Comparison of ENCODE assay signal across 13 mouse cellular contexts in the genomic region with DNA sequence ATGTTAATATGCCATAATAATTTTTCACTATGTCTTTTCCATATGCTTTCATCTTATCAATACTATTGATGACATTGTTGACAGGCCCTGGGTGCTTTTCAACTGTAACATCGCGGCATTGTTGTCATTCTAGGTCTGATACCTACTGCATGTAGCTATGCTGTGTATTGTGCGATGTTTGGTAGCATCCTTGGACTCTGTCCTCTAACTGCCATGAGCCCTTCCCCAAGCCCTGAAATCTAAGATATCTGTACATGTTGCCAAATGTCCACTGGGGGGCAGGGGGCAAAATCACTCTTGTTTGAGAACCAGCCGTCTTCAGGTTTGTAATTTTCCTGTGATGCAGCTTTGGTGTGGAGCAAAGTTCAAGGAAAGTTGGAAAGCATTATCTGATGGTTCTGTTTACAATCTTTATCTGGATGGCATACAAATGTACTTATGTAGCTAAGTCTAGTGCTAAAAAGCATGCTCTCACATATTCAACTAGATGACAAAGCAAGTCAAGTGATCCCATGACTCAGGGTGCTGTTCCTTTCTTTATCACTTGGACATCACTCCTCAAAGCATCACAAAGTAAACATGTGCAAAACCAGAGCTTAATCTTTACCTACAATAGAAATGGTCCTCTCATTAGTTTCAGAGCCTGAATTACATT.
"Had no signal": no experiment of that assay in that cellular context is flagged by ENCODE, and none has a peak within 500 bp of the region (broad histone marks: within the 10 kb centered on the region; RNA-seq: fewer than 3 reads in every experiment).

No protein-coding gene starts in this region.

- H3K9me3 ChIP-seq: limb, embryonic 15.5 days; liver, embryonic 13.5 days; midbrain, embryonic 10.5 days had no signal

- DNase-seq: kidney, adult 8-10 months; kidney, postnatal 25 days; liver, embryonic 13.5 days; lung, adult 2 months; lung, postnatal 10 days; lung, postnatal 4 days; midbrain, embryonic 14.5 days; thymus, adult 2 months; thymus, postnatal 4 days had no signal

- ATAC-seq: inflammation-experienced regulatory T-cells, adult 6 months had no signal

- H3K36me3 ChIP-seq: limb, embryonic 15.5 days; liver, embryonic 13.5 days; midbrain, embryonic 10.5 days had no signal

- H3K27me3 ChIP-seq: limb, embryonic 15.5 days; liver, embryonic 13.5 days had no signal

- H3K27ac ChIP-seq: limb, embryonic 15.5 days; liver, embryonic 13.5 days; midbrain, embryonic 10.5 days had no signal

- H3K4me1 ChIP-seq: limb, embryonic 15.5 days; liver, embryonic 13.5 days; midbrain, embryonic 10.5 days had no signal

- H3K9ac ChIP-seq: limb, embryonic 15.5 days; liver, embryonic 13.5 days had no signal

- H3K4me3 ChIP-seq: limb, embryonic 15.5 days; liver, embryonic 13.5 days; midbrain, embryonic 10.5 days; myocyte had no signal

- H3K4me2 ChIP-seq: limb, embryonic 15.5 days; liver, embryonic 13.5 days had no signal
